Mouse (Mus musculus) CH12.LX (cell line): Measurements from ENCODE around the gene Adra1b. TPM values are rescaled to one million over a fixed set of nuclear protein-coding genes. Genes with fewer than 3 reads are reported as not detected.

Experiments
- DNase-seq: peaks from one replicate; pipeline ENCODE4 v3.0.0-alpha.2; 2013; ENCODE audit errors: extremely low read depth
- H3K27ac ChIP-seq: 2 replicates; pipeline ENCODE4 v1.5.1; 2012; ENCODE audit warnings: low read depth, mild to moderate bottlenecking, control low read depth, moderate library complexity; ENCODE audit not compliant: insufficient read depth
- H3K27me3 ChIP-seq: replicated peaks from 2 replicates; pipeline ENCODE3; 2012; ENCODE audit warnings: inconsistent platforms
- H3K36me3 ChIP-seq, 2 experiments: replicated peaks in 1 of 2; 2 replicates each; pipeline versions ENCODE3 to v1.6.1; 2012; ENCODE audit warnings: inconsistent platforms in 1 of 2, low read length in 1 of 2, mild to moderate bottlenecking in 1 of 2, mixed read lengths in 1 of 2, moderate library complexity in 1 of 2; ENCODE audit not compliant: control insufficient read depth in 1 of 2, insufficient read depth in 1 of 2
- H3K4me1 ChIP-seq, 2 experiments: 2 replicates each; pipeline ENCODE4 v1.6.1; 2012; ENCODE audit warnings: inconsistent platforms in 1 of 2, moderate library complexity in 1 of 2; ENCODE audit not compliant: insufficient read depth in 2 of 2, control insufficient read depth in 1 of 2
- H3K4me2 ChIP-seq: 2 replicates; pipeline ENCODE4 v1.6.1; 2012; ENCODE audit warnings: low read depth, mild to moderate bottlenecking, control low read depth; ENCODE audit not compliant: poor library complexity, insufficient read depth, severe bottlenecking
- H3K4me3 ChIP-seq, 3 experiments: fragments of 150-350 bp in 1 of 3; sonication (generic) in 1 of 3; replicated peaks in 1 of 3; 2 replicates each; pipeline versions ENCODE3 to v1.5.1; 2011 to 2012; ENCODE audit warnings: low read depth in 2 of 3, low read length in 2 of 3, mild to moderate bottlenecking in 2 of 3, moderate library complexity in 2 of 3, control low read depth in 1 of 3, improper control_type of control experiment in 1 of 3, inconsistent platforms in 1 of 3, mixed read lengths in 1 of 3; ENCODE audit not compliant: poor library complexity in 1 of 3
- H3K79me2 ChIP-seq: replicated peaks from 2 replicates; pipeline ENCODE4 v1.6.1; 2012; ENCODE audit warnings: mild to moderate bottlenecking, moderate library complexity; ENCODE audit not compliant: control insufficient read depth, poor library complexity, insufficient read depth, severe bottlenecking; ENCODE audit errors: extremely low read depth
- H3K9ac ChIP-seq: 2 replicates; pipeline ENCODE4 v1.6.1; 2012; ENCODE audit warnings: low read depth, mild to moderate bottlenecking, control low read depth, moderate library complexity; ENCODE audit not compliant: insufficient read depth
- H3K9me3 ChIP-seq: replicated peaks from 2 replicates; pipeline ENCODE3; 2012; ENCODE audit warnings: low read length, inconsistent platforms, mixed read lengths
- BHLHE40 ChIP-seq: IDR thresholded peaks from 2 replicates; pipeline ENCODE4 v1.6.1; 2011; ENCODE audit warnings: mild to moderate bottlenecking, low read depth, low read length, improper control_type of control experiment
- CTCF ChIP-seq, 2 experiments: IDR thresholded peaks in 1 of 2; conservative IDR thresholded peaks in 1 of 2; 2 replicates each; pipeline ENCODE4 v1.5.1; 2011 to 2012; ENCODE audit warnings: low read depth in 2 of 2, low read length in 2 of 2, improper control_type of control experiment in 1 of 2, inconsistent platforms in 1 of 2, mild to moderate bottlenecking in 1 of 2, moderate library complexity in 1 of 2
- ELF1 ChIP-seq: IDR thresholded peaks from 2 replicates; pipeline ENCODE4 v1.6.1; 2014; ENCODE audit warnings: low read depth, mild to moderate bottlenecking, inconsistent platforms, low read length, improper control_type of control experiment
- HCFC1 ChIP-seq: IDR thresholded peaks from 2 replicates; pipeline ENCODE4 v1.6.1; 2012; ENCODE audit warnings: low read depth, mild to moderate bottlenecking, inconsistent platforms, low read length, improper control_type of control experiment
- IRF4 ChIP-seq: IDR thresholded peaks from 2 replicates; pipeline ENCODE4 v1.6.1; 2014; ENCODE audit warnings: low read depth, mild to moderate bottlenecking, inconsistent platforms, low read length, improper control_type of control experiment
- JUN ChIP-seq: IDR thresholded peaks from 2 replicates; pipeline ENCODE4 v1.6.1; 2011; ENCODE audit warnings: low read depth, mild to moderate bottlenecking, low read length, improper control_type of control experiment, moderate library complexity; ENCODE audit not compliant: insufficient read depth
- JUND ChIP-seq: conservative IDR thresholded peaks from 2 replicates; pipeline ENCODE4 v1.6.1; 2011; ENCODE audit warnings: low read depth, low read length, improper control_type of control experiment
- MEF2A ChIP-seq: IDR thresholded peaks from 2 replicates; pipeline ENCODE4 v1.6.1; 2014; ENCODE audit warnings: low read depth, mild to moderate bottlenecking, inconsistent platforms, low read length, improper control_type of control experiment, borderline replicate concordance
- RCOR1 ChIP-seq: conservative IDR thresholded peaks from 2 replicates; pipeline ENCODE4 v1.6.1; 2012; ENCODE audit warnings: low read depth, mild to moderate bottlenecking, inconsistent platforms, low read length, improper control_type of control experiment
- SIN3A ChIP-seq: IDR thresholded peaks from 2 replicates; pipeline ENCODE4 v1.6.1; 2012; ENCODE audit warnings: low read length, improper control_type of control experiment, inconsistent platforms
- TBP ChIP-seq: conservative IDR thresholded peaks from 2 replicates; pipeline ENCODE4 v1.6.1; 2011; ENCODE audit warnings: low read depth, low read length, improper control_type of control experiment
- TCF12 ChIP-seq: IDR thresholded peaks from 2 replicates; pipeline ENCODE4 v1.6.1; 2014; ENCODE audit warnings: low read depth, mild to moderate bottlenecking, inconsistent platforms, low read length, improper control_type of control experiment
- ZKSCAN1 ChIP-seq: IDR thresholded peaks from 2 replicates; pipeline ENCODE4 v1.6.1; 2012; ENCODE audit warnings: low read depth, inconsistent platforms, low read length, improper control_type of control experiment, borderline replicate concordance
- dilution Hi-C: fragments of 300-500 bp; cut with MboI; formaldehyde crosslinking; loops from 2 replicates; pipeline ENCODE4 v1.14.3; 2020; ENCODE audit warnings: low sequenced_read_pairs; ENCODE audit not compliant: extremely low pct_unique_long_range_greater_than_20kb, extremely low pct_ligation_motif_present
- in situ Hi-C: fragments of 300-500 bp; cut with MboI; formaldehyde crosslinking; loops from 3 replicates; pipeline ENCODE4 v1.14.3; 2019; ENCODE audit warnings: low sequenced_read_pairs, low pct_ligation_motif_present, low pct_unique_long_range_greater_than_20kb, mixed read lengths
- polyA plus RNA-seq: library from polyadenylated mRNA; unstranded; fragments of >175 nt; gene quantifications from 2 replicates; pipeline ENCODE4 v1.2.1, GENCODE M21; 2012; ENCODE audit warnings: low read depth; ENCODE audit not compliant: insufficient read length
- total RNA-seq, 2 experiments: library from RNA; depleted of rRNA; stranded (reverse); fragments of 300-350 nt in 1 of 2; fragments of >200 nt in 1 of 2; gene quantifications; 2 replicates each; pipeline ENCODE4 v1.2.3; 2012 to 2014

Gene Adra1b
- total and polyA plus RNA-seq, 3 experiments, result not detected

DNA sequence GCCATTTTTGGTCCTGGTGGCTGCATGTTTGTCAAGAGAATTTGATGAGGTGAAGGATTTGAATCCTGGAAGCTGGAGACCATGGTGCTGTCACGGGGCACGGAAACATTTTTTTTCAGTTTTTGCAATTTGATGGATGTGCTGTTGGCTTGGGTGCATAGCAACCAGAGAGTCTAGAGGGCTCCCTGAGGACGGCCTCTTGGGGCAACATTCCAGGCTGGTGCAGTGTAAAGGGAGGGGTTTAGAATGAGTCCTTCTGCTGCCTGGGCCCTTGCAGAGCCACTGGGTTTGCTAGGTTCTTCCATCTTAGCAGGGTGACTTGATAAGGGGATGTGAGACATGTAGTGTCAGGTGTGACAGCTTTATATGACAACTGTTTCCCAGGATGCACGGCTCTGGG lies 8.5 kb downstream of the Adra1b start:
- Histone ChIP-seq H3K4me1 (peaks cover 0 to 16% of the 10 kb centered on the region in 2 experiments; a peak in 2 of 4 replicates), H3K36me3 (no peaks in the 10 kb centered on the region), H3K4me3 (no peak overlapping the region), H3K9me3 (no peaks in the 10 kb centered on the region), H3K79me2 (no peaks in the 10 kb centered on the region), H3K27me3 (no peaks in the 10 kb centered on the region), H3K27ac (no peak overlapping the region), H3K9ac (no peak overlapping the region), H3K4me2 (no peak overlapping the region)
- dilution Hi-C loops (no loop called here), in situ Hi-C loops (no loop called here)
- TF ChIP-seq HCFC1 (no peak), MEF2A (no peak), IRF4 (no peak), TBP (no peak), JUND (no peak)
- DNase-seq, result no peak

DNA sequence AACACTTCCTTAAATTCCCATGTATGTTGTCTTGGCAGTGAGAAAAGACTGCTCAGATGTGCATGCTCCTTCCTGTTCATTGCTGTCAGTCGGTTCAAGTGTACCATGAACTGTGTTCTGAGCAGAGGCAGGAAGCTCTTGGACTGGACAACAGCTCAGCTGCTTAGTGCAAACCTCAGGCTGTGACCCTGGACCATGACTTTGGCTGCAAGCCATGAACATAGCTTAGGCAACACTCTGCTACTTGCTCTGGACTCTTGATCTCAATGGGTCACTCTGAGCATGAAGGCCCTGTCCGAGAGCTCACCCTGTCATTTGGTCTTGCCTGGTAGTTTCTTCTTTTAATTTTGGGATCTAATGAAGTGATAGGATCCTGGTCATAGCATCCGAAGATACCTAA lies 9.6 kb downstream of the Adra1b start:
- in situ Hi-C loops, result no loop called here
- DNase-seq, result no peak

DNA sequence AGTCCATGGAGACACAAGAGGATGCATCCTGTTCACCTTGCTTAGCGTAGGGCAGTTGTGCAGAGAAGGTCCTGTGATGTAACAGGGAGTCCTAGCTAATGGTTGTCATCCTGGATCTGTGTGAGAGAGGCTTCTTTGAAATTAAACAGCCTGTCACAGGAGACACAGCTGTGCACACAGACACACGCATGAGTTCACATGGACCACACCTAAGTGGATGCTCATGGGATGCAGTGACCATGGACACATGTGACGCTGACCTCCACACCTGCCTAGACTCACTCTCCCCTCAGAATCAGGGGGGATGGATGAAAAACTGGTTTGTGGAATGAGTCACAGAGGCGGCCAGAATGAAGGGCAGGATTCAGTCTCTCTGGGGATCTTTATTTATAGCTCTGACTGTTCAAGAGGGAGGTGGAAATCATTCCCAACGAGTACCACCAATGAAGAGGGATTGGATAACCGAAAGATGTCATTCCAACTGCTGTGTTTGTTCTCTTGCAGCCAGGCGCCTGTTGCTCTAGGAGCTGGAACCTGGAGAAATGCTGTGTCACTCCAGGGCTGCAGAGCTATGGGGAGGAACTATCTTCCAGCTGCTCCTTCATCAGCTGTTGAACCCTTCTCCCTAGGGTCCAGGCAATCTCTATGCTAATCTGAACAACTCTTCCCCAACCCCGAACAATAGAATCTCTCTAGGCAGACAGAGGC lies 11.6 kb downstream of the Adra1b start:
- no peak overlapping the region for H3K9ac ChIP-seq
- no peaks in the 10 kb centered on the region for H3K36me3 ChIP-seq
- H3K4me2 ChIP-seq, result no peak overlapping the region
- TF ChIP-seq ZKSCAN1 (no peak), RCOR1 (no peak), TCF12 (no peak), CTCF (conservative IDR thresholded peaks at IDR 0.05 in 1 of 2, IDR thresholded peaks at IDR 0.05 in 1 of 2; ENCODE audit: low read depth in 2 of 2, low read length in 2 of 2) (no peak), SIN3A (no peak), JUND (no peak), JUN (no peak), ELF1 (no peak)
- no peak for DNase-seq
- H3K9me3 ChIP-seq, result no peaks in the 10 kb centered on the region
- dilution Hi-C loops (no loop called here), in situ Hi-C loops (no loop called here)
- H3K27ac ChIP-seq, result no peak overlapping the region
- H3K4me3 ChIP-seq, result no peak overlapping the region
- H3K27me3 ChIP-seq, result no peaks in the 10 kb centered on the region
- no peaks in the 10 kb centered on the region for H3K79me2 ChIP-seq
- peaks cover 0 to 9% of the 10 kb centered on the region in 2 experiments; a peak in 2 of 4 replicates for H3K4me1 ChIP-seq

More for the DNA sequence above, 9.6 kb downstream of the Adra1b start:
- H3K9me3 ChIP-seq, result no peaks in the 10 kb centered on the region
- H3K4me2 ChIP-seq, result no peak overlapping the region
- H3K4me1 ChIP-seq, result peaks cover 0 to 19% of the 10 kb centered on the region in 2 experiments; a peak in 2 of 4 replicates
- H3K36me3 ChIP-seq, result no peaks in the 10 kb centered on the region
- H3K4me3 ChIP-seq, result no peak overlapping the region
- dilution Hi-C loops, result no loop called here
- H3K27me3 ChIP-seq, result no peaks in the 10 kb centered on the region
- no peak overlapping the region for H3K9ac ChIP-seq
- TF ChIP-seq RCOR1, result no peak
- no peak for TF ChIP-seq BHLHE40
- H3K79me2 ChIP-seq, result no peaks in the 10 kb centered on the region
- no peak overlapping the region for H3K27ac ChIP-seq
